Mouse (Mus musculus) adrenal gland, adult 18-20 months (tissue): ENCODE measurements around the gene Srsf6. TPM values are rescaled to one million over a fixed set of nuclear protein-coding genes. Genes with fewer than 3 reads are reported as not detected.

Experiments used
- DNase-seq, 2 experiments: peaks; one replicate each; pipeline ENCODE4 v3.0.0; 2021 to 2022; ENCODE audit warnings: low spot score in 2 of 2
- total RNA-seq, 2 experiments: library from RNA; stranded (reverse); gene quantifications; 1 replicate in 1 of 2; 2 replicates in 1 of 2; pipeline ENCODE4 v1.2.3; 2021

The Srsf6 gene
- total RNA-seq, 2 experiments from 2014 or later, result 172 to 220 TPM

DNA sequence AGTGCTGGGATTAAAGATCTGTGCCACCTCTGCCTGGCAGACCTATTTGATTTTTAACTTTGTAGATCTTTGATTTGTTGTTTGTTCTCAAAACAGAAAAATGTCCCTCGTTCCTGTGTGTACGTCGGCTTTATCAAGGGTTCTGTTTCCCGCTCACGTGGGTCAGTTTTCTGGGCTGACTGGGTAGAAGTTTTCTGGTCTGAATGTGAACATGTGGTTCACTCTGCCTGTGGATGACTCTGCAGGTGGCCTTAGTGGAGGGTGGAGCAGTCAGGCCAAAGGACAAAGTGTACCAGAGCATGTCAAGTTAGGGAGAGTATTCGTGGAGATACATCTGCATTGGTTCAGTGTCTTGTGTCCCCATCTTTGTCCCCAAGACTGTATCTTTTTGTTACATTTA, 53.1 kb downstream of the Srsf6 start:
- no peak for DNase-seq

DNA sequence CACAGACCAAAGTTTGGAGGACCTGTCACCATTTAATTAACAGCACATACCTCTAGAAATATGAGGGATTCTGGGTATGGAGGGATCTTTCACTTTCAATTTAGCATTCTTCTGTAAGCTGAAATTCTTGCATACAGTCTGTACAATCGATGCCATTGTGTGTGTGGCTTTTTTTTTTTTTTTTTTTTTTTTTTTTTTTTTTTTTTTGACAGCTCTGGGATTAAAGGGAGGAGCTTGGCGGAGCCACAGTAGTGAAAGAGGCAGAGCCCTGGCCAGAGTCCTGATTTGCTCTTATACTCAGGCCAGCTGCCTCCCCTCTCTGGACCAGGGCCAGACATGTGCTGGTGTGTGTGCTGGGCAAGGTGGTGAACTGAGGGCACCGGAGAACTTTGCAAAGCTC, 54.6 kb downstream of the Srsf6 start:
- DNase-seq, result no peak

Other genes starting within 250 kb of the Srsf6 start
- gene L3mbtl1, start 11.9 kb downstream of the Srsf6 start, total RNA-seq, result under 1 TPM in 1 of 2 experiments, not detected in 1; 0.51 TPM
- under 1 TPM in 1 of 2 experiments, not detected in 1; 0.63 TPM for gene Sgk2, start 55.8 kb downstream of the Srsf6 start, total RNA-seq
- 10 to 100 TPM; 39.5 to 61.6 TPM for gene Ift52, start 85.8 kb downstream of the Srsf6 start, total RNA-seq
- gene Mybl2, start 123.2 kb downstream of the Srsf6 start, total RNA-seq, result 1 to 10 TPM; 1.6 to 1.9 TPM
- not detected for gene Gtsf1l, start 156.3 kb downstream of the Srsf6 start, total RNA-seq